Mouse (Mus musculus) CH12.LX (cell line): ENCODE measurements around the gene Kif6. TPM values are rescaled to one million over a fixed set of nuclear protein-coding genes. Genes with fewer than 3 reads are reported as not detected.

Experiments
- DNase-seq: peaks from one replicate; pipeline ENCODE4 v3.0.0-alpha.2; 2013; ENCODE audit errors: extremely low read depth
- H3K27ac ChIP-seq: 2 replicates; pipeline ENCODE4 v1.5.1; 2012; ENCODE audit warnings: low read depth, mild to moderate bottlenecking, control low read depth, moderate library complexity; ENCODE audit not compliant: insufficient read depth
- H3K27me3 ChIP-seq: replicated peaks from 2 replicates; pipeline ENCODE3; 2012; ENCODE audit warnings: inconsistent platforms
- H3K36me3 ChIP-seq, 2 experiments: replicated peaks in 1 of 2; 2 replicates each; pipeline versions ENCODE3 to v1.6.1; 2012; ENCODE audit warnings: inconsistent platforms in 1 of 2, low read length in 1 of 2, mild to moderate bottlenecking in 1 of 2, mixed read lengths in 1 of 2, moderate library complexity in 1 of 2; ENCODE audit not compliant: control insufficient read depth in 1 of 2, insufficient read depth in 1 of 2
- H3K4me1 ChIP-seq, 2 experiments: 2 replicates each; pipeline ENCODE4 v1.6.1; 2012; ENCODE audit warnings: inconsistent platforms in 1 of 2, moderate library complexity in 1 of 2; ENCODE audit not compliant: insufficient read depth in 2 of 2, control insufficient read depth in 1 of 2
- H3K4me2 ChIP-seq: 2 replicates; pipeline ENCODE4 v1.6.1; 2012; ENCODE audit warnings: low read depth, mild to moderate bottlenecking, control low read depth; ENCODE audit not compliant: poor library complexity, insufficient read depth, severe bottlenecking
- H3K4me3 ChIP-seq, 3 experiments: fragments of 150-350 bp in 1 of 3; sonication (generic) in 1 of 3; replicated peaks in 1 of 3; 2 replicates each; pipeline versions ENCODE3 to v1.5.1; 2011 to 2012; ENCODE audit warnings: low read depth in 2 of 3, low read length in 2 of 3, mild to moderate bottlenecking in 2 of 3, moderate library complexity in 2 of 3, control low read depth in 1 of 3, improper control_type of control experiment in 1 of 3, inconsistent platforms in 1 of 3, mixed read lengths in 1 of 3; ENCODE audit not compliant: poor library complexity in 1 of 3
- H3K79me2 ChIP-seq: replicated peaks from 2 replicates; pipeline ENCODE4 v1.6.1; 2012; ENCODE audit warnings: mild to moderate bottlenecking, moderate library complexity; ENCODE audit not compliant: control insufficient read depth, poor library complexity, insufficient read depth, severe bottlenecking; ENCODE audit errors: extremely low read depth
- H3K9ac ChIP-seq: 2 replicates; pipeline ENCODE4 v1.6.1; 2012; ENCODE audit warnings: low read depth, mild to moderate bottlenecking, control low read depth, moderate library complexity; ENCODE audit not compliant: insufficient read depth
- H3K9me3 ChIP-seq: replicated peaks from 2 replicates; pipeline ENCODE3; 2012; ENCODE audit warnings: low read length, inconsistent platforms, mixed read lengths
- BHLHE40 ChIP-seq: IDR thresholded peaks from 2 replicates; pipeline ENCODE4 v1.6.1; 2011; ENCODE audit warnings: mild to moderate bottlenecking, low read depth, low read length, improper control_type of control experiment
- ELF1 ChIP-seq: IDR thresholded peaks from 2 replicates; pipeline ENCODE4 v1.6.1; 2014; ENCODE audit warnings: low read depth, mild to moderate bottlenecking, inconsistent platforms, low read length, improper control_type of control experiment
- ETS1 ChIP-seq: conservative IDR thresholded peaks from 2 replicates; pipeline ENCODE4 v1.6.1; 2012; ENCODE audit warnings: low read depth, mild to moderate bottlenecking, inconsistent platforms, low read length, improper control_type of control experiment, moderate library complexity
- HCFC1 ChIP-seq: IDR thresholded peaks from 2 replicates; pipeline ENCODE4 v1.6.1; 2012; ENCODE audit warnings: low read depth, mild to moderate bottlenecking, inconsistent platforms, low read length, improper control_type of control experiment
- JUN ChIP-seq: IDR thresholded peaks from 2 replicates; pipeline ENCODE4 v1.6.1; 2011; ENCODE audit warnings: low read depth, mild to moderate bottlenecking, low read length, improper control_type of control experiment, moderate library complexity; ENCODE audit not compliant: insufficient read depth
- JUND ChIP-seq: conservative IDR thresholded peaks from 2 replicates; pipeline ENCODE4 v1.6.1; 2011; ENCODE audit warnings: low read depth, low read length, improper control_type of control experiment
- MAX ChIP-seq: IDR thresholded peaks from 2 replicates; pipeline ENCODE4 v1.6.1; 2011; ENCODE audit warnings: low read length, improper control_type of control experiment
- MXI1 ChIP-seq: IDR thresholded peaks from 2 replicates; pipeline ENCODE4 v1.6.1; 2011; ENCODE audit warnings: mild to moderate bottlenecking, low read depth, low read length, improper control_type of control experiment
- NELFE ChIP-seq: IDR thresholded peaks from 2 replicates; pipeline ENCODE4 v1.6.1; 2011; ENCODE audit warnings: low read depth, low read length, improper control_type of control experiment
- PAX5 ChIP-seq: IDR thresholded peaks from 2 replicates; pipeline ENCODE4 v1.6.1; 2012; ENCODE audit warnings: low read length, inconsistent platforms, mixed read lengths
- POLR2A ChIP-seq: IDR thresholded peaks from 2 replicates; pipeline ENCODE4 v1.6.1; 2011; ENCODE audit warnings: low read depth, mild to moderate bottlenecking, improper control_type of control experiment, low read length
- POLR2AphosphoS2 ChIP-seq: IDR thresholded peaks from 2 replicates; pipeline ENCODE4 v1.6.1; 2011; ENCODE audit warnings: low read depth, low read length, improper control_type of control experiment
- SMC3 ChIP-seq: IDR thresholded peaks from 2 replicates; pipeline ENCODE4 v1.6.1; 2011; ENCODE audit warnings: low read depth, low read length, improper control_type of control experiment
- TBP ChIP-seq: conservative IDR thresholded peaks from 2 replicates; pipeline ENCODE4 v1.6.1; 2011; ENCODE audit warnings: low read depth, low read length, improper control_type of control experiment
- USF2 ChIP-seq: conservative IDR thresholded peaks from 2 replicates; pipeline ENCODE4 v1.6.1; 2011; ENCODE audit warnings: low read depth, low read length, improper control_type of control experiment
- ZC3H11A ChIP-seq: IDR thresholded peaks from 2 replicates; pipeline ENCODE4 v1.6.1; 2012; ENCODE audit warnings: low read depth, mild to moderate bottlenecking, inconsistent platforms, low read length, improper control_type of control experiment
- ZKSCAN1 ChIP-seq: IDR thresholded peaks from 2 replicates; pipeline ENCODE4 v1.6.1; 2012; ENCODE audit warnings: low read depth, inconsistent platforms, low read length, improper control_type of control experiment, borderline replicate concordance
- ZMIZ1 ChIP-seq: IDR thresholded peaks from 2 replicates; pipeline ENCODE4 v1.6.1; 2012; ENCODE audit warnings: low read depth, mild to moderate bottlenecking, inconsistent platforms, low read length, improper control_type of control experiment
- dilution Hi-C: fragments of 300-500 bp; cut with MboI; formaldehyde crosslinking; loops from 2 replicates; pipeline ENCODE4 v1.14.3; 2020; ENCODE audit warnings: low sequenced_read_pairs; ENCODE audit not compliant: extremely low pct_unique_long_range_greater_than_20kb, extremely low pct_ligation_motif_present
- in situ Hi-C: fragments of 300-500 bp; cut with MboI; formaldehyde crosslinking; loops from 3 replicates; pipeline ENCODE4 v1.14.3; 2019; ENCODE audit warnings: low sequenced_read_pairs, low pct_ligation_motif_present, low pct_unique_long_range_greater_than_20kb, mixed read lengths
- polyA plus RNA-seq: library from polyadenylated mRNA; unstranded; fragments of >175 nt; gene quantifications from 2 replicates; pipeline ENCODE4 v1.2.1, GENCODE M21; 2012; ENCODE audit warnings: low read depth; ENCODE audit not compliant: insufficient read length
- total RNA-seq, 2 experiments: library from RNA; depleted of rRNA; stranded (reverse); fragments of 300-350 nt in 1 of 2; fragments of >200 nt in 1 of 2; gene quantifications; 2 replicates each; pipeline ENCODE4 v1.2.3; 2012 to 2014

The Kif6 gene
- total and polyA plus RNA-seq, 3 experiments = not detected

DNA sequence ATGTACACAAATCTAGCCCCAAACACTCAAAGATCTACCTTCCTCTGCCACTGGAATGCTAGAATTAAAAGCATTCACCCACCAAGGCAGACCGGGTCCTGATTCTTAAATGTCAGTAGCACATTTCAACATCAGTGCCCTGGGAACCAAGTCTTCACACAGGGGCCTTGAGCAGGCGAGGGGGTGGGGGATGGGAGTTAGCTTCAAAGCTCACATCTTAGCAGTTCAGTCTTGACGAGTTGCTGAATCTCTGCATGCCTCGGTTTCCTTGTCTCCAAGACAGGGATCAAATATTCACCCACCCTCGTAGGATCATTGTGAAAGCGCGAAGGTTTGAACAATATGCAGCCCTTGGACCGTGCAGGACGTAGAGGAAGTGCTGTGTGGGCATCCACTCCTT lies 172.4 kb downstream of the Kif6 start:
- no peak for DNase-seq
- H3K36me3 ChIP-seq = no peaks in the 10 kb centered on the region
- H3K4me1 ChIP-seq = 0 out of 4 replicates have a peak, but pooled peaks cover 0 to 2% of the 10 kb centered on the region in 2 experiments
- no peaks in the 10 kb centered on the region for H3K79me2 ChIP-seq
- no peak overlapping the region for H3K4me3 ChIP-seq
- in situ Hi-C loops = no loop called here
- peaks cover 11% of the 10 kb centered on the region for H3K27me3 ChIP-seq
- no peaks in the 10 kb centered on the region for H3K9me3 ChIP-seq
- dilution Hi-C loops = no loop called here
- H3K27ac ChIP-seq = no peak overlapping the region
- TF ChIP-seq HCFC1 = no peak
- TF ChIP-seq POLR2AphosphoS2 = no peak
- no peak for TF ChIP-seq POLR2A
- TF ChIP-seq ZC3H11A = no peak
- TF ChIP-seq ELF1 = no peak
- H3K4me2 ChIP-seq = no peak overlapping the region
- no peak overlapping the region for H3K9ac ChIP-seq

DNA sequence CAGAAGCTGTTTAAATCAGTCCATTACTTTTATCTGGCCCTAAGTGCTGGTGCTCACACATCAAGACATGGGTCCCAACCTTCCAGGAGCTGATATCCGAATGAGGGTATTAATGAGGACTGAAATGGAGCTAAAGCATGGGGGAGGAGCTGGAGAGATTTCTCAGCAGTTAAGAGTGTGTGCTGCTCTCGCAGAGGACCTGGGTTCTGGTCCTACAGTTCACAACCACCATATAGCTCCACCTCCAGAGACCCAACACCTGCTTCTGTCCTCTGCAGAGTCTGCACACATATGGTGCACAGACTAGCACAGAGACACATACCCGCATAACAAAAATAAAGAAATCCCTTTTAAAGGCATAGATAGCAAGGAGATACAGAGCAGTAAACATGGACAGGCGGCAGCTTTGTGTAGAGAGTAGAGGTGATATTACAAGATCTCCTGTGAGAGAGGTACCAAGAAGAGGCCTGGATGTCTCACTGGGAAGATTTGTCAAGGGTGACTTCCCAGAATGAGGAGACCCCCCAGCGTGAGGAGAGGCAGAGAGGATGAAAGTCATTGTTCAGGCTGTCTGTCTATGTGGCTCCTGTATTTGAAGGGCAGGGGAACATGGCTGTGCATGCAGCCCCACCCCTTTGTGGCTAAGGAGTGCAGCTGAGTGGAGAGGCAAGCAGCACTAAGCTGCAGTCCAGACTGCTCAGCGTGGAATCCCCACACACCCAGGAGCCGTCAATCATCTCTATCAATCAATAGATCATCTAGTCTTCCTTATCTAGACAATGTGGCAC lies 173.4 kb downstream of the Kif6 start:
- no peak overlapping the region for H3K4me2 ChIP-seq
- H3K4me1 ChIP-seq = 0 out of 4 replicates have a peak, but pooled peaks cover 0 to 2% of the 10 kb centered on the region in 2 experiments
- no peaks in the 10 kb centered on the region for H3K79me2 ChIP-seq
- H3K27me3 ChIP-seq = peaks cover 11% of the 10 kb centered on the region
- dilution Hi-C loops (no loop called here), in situ Hi-C loops (no loop called here)
- no peak for DNase-seq
- TF ChIP-seq PAX5 (no peak), JUND (no peak), MAX (no peak), BHLHE40 (no peak), TBP (no peak), POLR2A (no peak), ETS1 (no peak), JUN (no peak), ZMIZ1 (no peak), SMC3 (no peak), MXI1 (no peak), NELFE (no peak), USF2 (no peak), ZKSCAN1 (no peak), POLR2AphosphoS2 (no peak)
- no peaks in the 10 kb centered on the region for H3K36me3 ChIP-seq
- no peak overlapping the region for H3K27ac ChIP-seq
- H3K9me3 ChIP-seq = no peaks in the 10 kb centered on the region
- no peak overlapping the region for H3K9ac ChIP-seq
- no peak overlapping the region for H3K4me3 ChIP-seq
